Mouse (Mus musculus) olfactory bulb, adult 2 months (tissue): ENCODE data around the gene Ttc27. TPM values are rescaled to one million over a fixed set of nuclear protein-coding genes. Genes with fewer than 3 reads are reported as not detected.

Experiments used
- H3K27ac ChIP-seq: fragments of 200-500 bp; 2 replicates; pipeline ENCODE4 v1.5.1; 2012; ENCODE audit warnings: low read depth, low read length; ENCODE audit not compliant: insufficient read depth
- H3K4me1 ChIP-seq: fragments of 200-500 bp; 2 replicates; pipeline ENCODE4 v1.6.1; 2012; ENCODE audit warnings: low read length; ENCODE audit not compliant: control insufficient read depth, insufficient read depth
- H3K4me3 ChIP-seq: fragments of 200-500 bp; 2 replicates; pipeline ENCODE4 v1.5.1; 2012; ENCODE audit warnings: mild to moderate bottlenecking, low read depth, low read length, moderate library complexity; ENCODE audit not compliant: insufficient read depth
- CTCF ChIP-seq: fragments of 200-500 bp; IDR thresholded peaks from 2 replicates; pipeline ENCODE4 v1.5.1; 2012; ENCODE audit warnings: low read depth, mild to moderate bottlenecking, low read length, moderate library complexity; ENCODE audit not compliant: insufficient read depth
- POLR2A ChIP-seq: fragments of 200-500 bp; IDR thresholded peaks from 2 replicates; pipeline ENCODE4 v1.6.1; 2012; ENCODE audit warnings: mild to moderate bottlenecking, low read depth, low read length, moderate library complexity; ENCODE audit not compliant: insufficient read depth
- WGBS: fragments of 180-500 bp; shearing (Covaris S2); methylation state at CpG from one replicate; pipeline ENCODE4 v1.1.7; 2018; 5-methylcytosine and 5-hydroxymethylcytosine counted together
- polyA plus RNA-seq: library from polyadenylated mRNA; stranded (reverse); fragments of >200 nt; gene quantifications from 2 replicates; pipeline ENCODE4 v1.2.4, GENCODE M21; 2012; ENCODE audit warnings: low replicate concordance; ENCODE audit not compliant: missing spikeins, insufficient read depth, insufficient read length

Ttc27 gene
- polyA plus RNA-seq, 1 experiment, result not detected

GRCm38 (mm10) chr17:74868185-74868907 lies 150.8 kb downstream of the Ttc27 start:
- peaks cover 29% of the 10 kb centered on the region for H3K4me1 ChIP-seq
- H3K27ac ChIP-seq, result no peak overlapping the region
- WGBS, result 62% methylated on average over 12 of the region's 12 CpGs
- H3K4me3 ChIP-seq, result no peak overlapping the region
- no peak for TF ChIP-seq CTCF
- no peak for TF ChIP-seq POLR2A

GRCm38 (mm10) chr17:74869556-74869955 lies 152.0 kb downstream of the Ttc27 start:
- Histone ChIP-seq H3K27ac (peak overlapping the region; percentile 16; the same call in 1 of the 2 replicates), H3K4me3 (no peak overlapping the region), H3K4me1 (peaks cover 29% of the 10 kb centered on the region)
- 38% methylated on average over 8 of the region's 8 CpGs for WGBS
- TF ChIP-seq CTCF (no peak), POLR2A (no peak)

- TF ChIP-seq POLR2A (no peak), CTCF (no peak)
- 86% methylated on average over 14 of the region's 14 CpGs for WGBS
- H3K4me1 ChIP-seq, result peaks cover 27% of the 10 kb centered on the region
- no peak overlapping the region for H3K27ac ChIP-seq
- H3K4me3 ChIP-seq, result no peak overlapping the region
Measured at GRCm38 (mm10) chr17:74870177-74871160, 152.9 kb downstream of the Ttc27 start.

- 83% methylated on average over 9 of the region's 9 CpGs for WGBS
Measured at GRCm38 (mm10) chr17:74872567-74872966, 155.0 kb downstream of the Ttc27 start.

GRCm38 (mm10) chr17:74873756-74874155 lies 156.2 kb downstream of the Ttc27 start:
- 81% methylated on average over 1 of the region's 1 CpGs for WGBS
- Histone ChIP-seq H3K4me3 (no peak overlapping the region), H3K27ac (no peak overlapping the region), H3K4me1 (peaks cover 9% of the 10 kb centered on the region)
- no peak for TF ChIP-seq CTCF
- no peak for TF ChIP-seq POLR2A

More at GRCm38 (mm10) chr17:74872567-74872966, 155.0 kb downstream of the Ttc27 start:
- TF ChIP-seq CTCF, result no peak
- no peak for TF ChIP-seq POLR2A
- H3K27ac ChIP-seq, result no peak overlapping the region
- peaks cover 19% of the 10 kb centered on the region for H3K4me1 ChIP-seq
- no peak overlapping the region for H3K4me3 ChIP-seq

- TF ChIP-seq CTCF, result no peak
- TF ChIP-seq POLR2A, result no peak
- no peak overlapping the region for H3K4me3 ChIP-seq
- 95% methylated on average over 5 of the region's 5 CpGs for WGBS
- H3K27ac ChIP-seq, result no peak overlapping the region
- H3K4me1 ChIP-seq, result no peaks in the 10 kb centered on the region; the same call in 1 of the 2 replicates
Measured at GRCm38 (mm10) chr17:74875740-74876139, 158.2 kb downstream of the Ttc27 start.

GRCm38 (mm10) chr17:74876954-74877353 lies 159.4 kb downstream of the Ttc27 start:
- TF ChIP-seq POLR2A (no peak), CTCF (no peak)
- no peak overlapping the region for H3K4me3 ChIP-seq
- H3K27ac ChIP-seq, result no peak overlapping the region
- no peaks in the 10 kb centered on the region; the same call in 1 of the 2 replicates for H3K4me1 ChIP-seq
- 62% methylated on average over 10 of the region's 10 CpGs for WGBS

GRCm38 (mm10) chr17:74879768-74880167 lies 162.2 kb downstream of the Ttc27 start:
- no peak overlapping the region for H3K27ac ChIP-seq
- 80% methylated on average over 7 of the region's 7 CpGs for WGBS

GRCm38 (mm10) chr17:74887039-74887438 lies 169.5 kb downstream of the Ttc27 start:
- WGBS, result 58% methylated on average over 7 of the region's 7 CpGs
- TF ChIP-seq POLR2A, result no peak
- TF ChIP-seq CTCF, result no peak
- Histone ChIP-seq H3K4me1 (no peaks in the 10 kb centered on the region), H3K4me3 (no peak overlapping the region), H3K27ac (no peak overlapping the region)

More at GRCm38 (mm10) chr17:74879768-74880167, 162.2 kb downstream of the Ttc27 start:
- no peak overlapping the region for H3K4me3 ChIP-seq
- H3K4me1 ChIP-seq, result no peaks in the 10 kb centered on the region; the same call in 1 of the 2 replicates
- TF ChIP-seq POLR2A (no peak), CTCF (no peak)
